Mouse (Mus musculus) layer of hippocampus, postnatal 14 days (tissue): ENCODE data around the gene Iqch. TPM values are rescaled to one million over a fixed set of nuclear protein-coding genes. Genes with fewer than 3 reads are reported as not detected.

ENCODE experiments used
- DNase-seq, 2 experiments: peaks; one replicate each; pipeline ENCODE4 v3.0.0; 2021 to 2022; ENCODE audit warnings: low spot score in 2 of 2, mixed read lengths in 1 of 2
- total RNA-seq, 2 experiments: library from RNA; stranded (reverse); gene quantifications; 2 replicates each; pipeline ENCODE4 v1.2.3; 2021

The Iqch gene
- total RNA-seq, 2 experiments from 2014 or later, result 0.14 to 0.16 TPM

- DNase-seq, result no peak
These were observed 106.5 kb downstream of the Iqch start for GRCm38 (mm10) chr9:63495786-63496185.

GRCm38 (mm10) chr9:63493746-63494145 is 108.5 kb downstream of the Iqch start:
- DNase-seq, result peak in 1 of 2 experiments; percentile 31

- no peak for DNase-seq
These were observed 110.0 kb downstream of the Iqch start for GRCm38 (mm10) chr9:63492291-63492690.

- DNase-seq, result peak in 1 of 2 experiments; percentile 18
These were observed 111.6 kb downstream of the Iqch start for GRCm38 (mm10) chr9:63490521-63491307.

GRCm38 (mm10) chr9:63489156-63489555 is 113.1 kb downstream of the Iqch start:
- no peak for DNase-seq

- DNase-seq, result no peak
These were observed 136.7 kb downstream of the Iqch start for GRCm38 (mm10) chr9:63465561-63465960.

- DNase-seq, result peak; percentile 55 to 80
These were observed 140.0 kb downstream of the Iqch start for GRCm38 (mm10) chr9:63462296-63462695.

- DNase-seq, result no peak
These were observed 145.9 kb downstream of the Iqch start for GRCm38 (mm10) chr9:63456401-63456800.

GRCm38 (mm10) chr9:63454341-63454740 is 148.0 kb downstream of the Iqch start:
- no peak for DNase-seq

- DNase-seq, result no peak
These were observed 151.7 kb downstream of the Iqch start for GRCm38 (mm10) chr9:63450531-63451030.

GRCm38 (mm10) chr9:63443695-63444094 is 158.6 kb downstream of the Iqch start:
- DNase-seq, result no peak

GRCm38 (mm10) chr9:63430652-63431051 is 171.6 kb downstream of the Iqch start:
- DNase-seq, result no peak

GRCm38 (mm10) chr9:63421096-63421736 is 181.1 kb downstream of the Iqch start:
- DNase-seq, result peak in 1 of 2 experiments; percentile 18

GRCm38 (mm10) chr9:63420396-63420795 is 181.9 kb downstream of the Iqch start:
- DNase-seq, result no peak

- DNase-seq, result no peak
These were observed 202.1 kb downstream of the Iqch start for GRCm38 (mm10) chr9:63400176-63400575.

- no peak for DNase-seq
These were observed 202.9 kb downstream of the Iqch start for GRCm38 (mm10) chr9:63399463-63399815.

- peak; percentile 92 for DNase-seq
These were observed 203.5 kb downstream of the Iqch start, which contains the start of gene 2300009A05Rik for GRCm38 (mm10) chr9:63398611-63399462. TSS of gene 2300009A05Rik (minus strand) at chr9:63399246.

- peak in 1 of 2 experiments; percentile 35 for DNase-seq
These were observed 206.7 kb downstream of the Iqch start for GRCm38 (mm10) chr9:63395612-63396011.

GRCm38 (mm10) chr9:63391307-63391706 is 211.0 kb downstream of the Iqch start:
- DNase-seq, result no peak

GRCm38 (mm10) chr9:63382761-63383160 is 219.5 kb downstream of the Iqch start:
- DNase-seq, result no peak

GRCm38 (mm10) chr9:63380326-63380725 is 222.0 kb downstream of the Iqch start:
- DNase-seq, result no peak
